Mouse (Mus musculus) cortical plate, adult 2 months (tissue): ENCODE results near the gene Gm20662.

Experiments used
- CTCF ChIP-seq: fragments of 200-500 bp; IDR thresholded peaks from 2 replicates; pipeline ENCODE4 v1.5.1; 2011; ENCODE audit warnings: mild to moderate bottlenecking, control low read depth, low read length; ENCODE audit not compliant: insufficient read depth; ENCODE audit errors: extremely low read depth
- POLR2A ChIP-seq: fragments of 200-500 bp; IDR thresholded peaks from 2 replicates; pipeline ENCODE4 v1.6.1; 2011; ENCODE audit warnings: mild to moderate bottlenecking, low read length, control low read depth; ENCODE audit not compliant: insufficient read depth; ENCODE audit errors: extremely low read depth

- TF ChIP-seq CTCF (no peak), POLR2A (no peak)
Measured at GRCm38 (mm10) chr9:107983421-107983890, 12.7 kb upstream of the Gm20662 start.
